Comparison of ENCODE assay signal across 16 mouse cellular contexts in genomic region chr2:49881002-49881401, GRCm38 (mm10).
"Had no signal": no experiment of that assay in that cellular context is flagged by ENCODE, and none has a peak within 500 bp of the region (broad histone marks: within the 10 kb centered on the region; RNA-seq: fewer than 3 reads in every experiment).

No protein-coding gene starts in this region.

- ATAC-seq: intestine, embryonic 16.5 days; liver, embryonic 12.5 days had no signal

- DNase-seq: gastrocnemius, adult 2 months; gastrocnemius, postnatal 10 days; gastrocnemius, postnatal 25 days; heart, adult 18-20 months; heart, postnatal 14 days; heart, postnatal 36 days; kidney, adult 11 months; kidney, adult 2 months; kidney, adult 9 months; kidney, postnatal 14 days; kidney, postnatal 36 days; layer of hippocampus, adult 9-11 months; layer of hippocampus, postnatal 36 days; left cerebral cortex, postnatal 4 days had no signal
